Mouse (Mus musculus) neural tube, embryonic 11.5 days (tissue): ENCODE measurements around the gene Smarca4. TPM values are rescaled to one million over a fixed set of nuclear protein-coding genes. Genes with fewer than 3 reads are reported as not detected.

Experiments used
- ATAC-seq: fragments of 200-750 bp; cut with Nextera tagmentation; 2 replicates; pipeline ENCODE4 v1.8.0; 2017; ENCODE audit warnings: moderate number of reproducible peaks, mild to moderate bottlenecking, moderate TSS enrichment, moderate library complexity; ENCODE audit not compliant: insufficient read depth, low FRiP score, low TSS enrichment
- DNase-seq: peaks from one replicate; pipeline ENCODE4 v3.0.0-alpha.2; 2015; ENCODE audit warnings: low spot score
- H3K27ac ChIP-seq: fragments of 300-500 bp; sonication (generic); 2 replicates; pipeline ENCODE4 v1.5.1; 2014; ENCODE audit warnings: low read depth, mild to moderate bottlenecking, low read length
- H3K27me3 ChIP-seq: fragments of 300-500 bp; sonication (generic); 2 replicates; pipeline ENCODE4 v1.6.1; 2014; ENCODE audit warnings: mild to moderate bottlenecking, low read length, mixed read lengths; ENCODE audit not compliant: control insufficient read depth, insufficient read depth
- H3K36me3 ChIP-seq: fragments of 300-500 bp; sonication (generic); 2 replicates; pipeline ENCODE4 v1.6.1; 2014; ENCODE audit warnings: mild to moderate bottlenecking, low read length, moderate library complexity, mixed read lengths; ENCODE audit not compliant: control insufficient read depth, insufficient read depth
- H3K4me1 ChIP-seq: fragments of 300-500 bp; sonication (generic); 2 replicates; pipeline ENCODE4 v1.6.1; 2014; ENCODE audit warnings: low read length, mixed read lengths; ENCODE audit not compliant: control insufficient read depth, insufficient read depth
- H3K4me2 ChIP-seq: fragments of 300-500 bp; sonication (generic); 2 replicates; pipeline ENCODE4 v1.6.1; 2014; ENCODE audit warnings: low read depth, mild to moderate bottlenecking, moderate library complexity
- H3K4me3 ChIP-seq: fragments of 300-500 bp; sonication (generic); 2 replicates; pipeline ENCODE4 v1.5.1; 2014; ENCODE audit warnings: low read depth, low read length
- H3K9ac ChIP-seq: fragments of 300-500 bp; sonication (generic); 2 replicates; pipeline ENCODE4 v1.6.1; 2014; ENCODE audit warnings: mild to moderate bottlenecking, low read length
- H3K9me3 ChIP-seq: fragments of 300-500 bp; sonication (generic); 2 replicates; pipeline ENCODE4 v1.6.1; 2016; ENCODE audit warnings: low read length; ENCODE audit not compliant: control insufficient read depth
- WGBS: fragments of 180-500 bp; shearing (Covaris S2); extraction: QIAGEN DNeasy Blood & Tissue Kit; methylation state at CpG from one replicate; pipeline ENCODE4 v1.1.7; 2014; 5-methylcytosine and 5-hydroxymethylcytosine counted together
- polyA plus RNA-seq: library from polyadenylated mRNA; unstranded; fragments of >200 nt; fragmentation: Nextera tagmentation; extraction: Ambion mirVana; gene quantifications from 2 replicates; pipeline ENCODE4 v1.2.1, GENCODE M21; 2014

Gene Smarca4
- polyA plus RNA-seq, 1 experiment from 2014 or later, result 175 TPM

- no peaks in the 10 kb centered on the region for H3K9me3 ChIP-seq
- no peaks in the 10 kb centered on the region for H3K27me3 ChIP-seq
- no peak overlapping the region for H3K4me2 ChIP-seq
- no peak overlapping the region for H3K9ac ChIP-seq
- WGBS, result 83% methylated on average over 1 of the region's 1 CpGs
- peaks cover 35% of the 10 kb centered on the region for H3K36me3 ChIP-seq
- H3K4me1 ChIP-seq, result no peaks in the 10 kb centered on the region
- no peak overlapping the region for H3K4me3 ChIP-seq
- no peak for ATAC-seq
- no peak for DNase-seq
- H3K27ac ChIP-seq, result no peak overlapping the region
Measured at GRCm38 (mm10) chr9:21585401-21585800, 30.6 kb upstream of the Smarca4 start.

DNA sequence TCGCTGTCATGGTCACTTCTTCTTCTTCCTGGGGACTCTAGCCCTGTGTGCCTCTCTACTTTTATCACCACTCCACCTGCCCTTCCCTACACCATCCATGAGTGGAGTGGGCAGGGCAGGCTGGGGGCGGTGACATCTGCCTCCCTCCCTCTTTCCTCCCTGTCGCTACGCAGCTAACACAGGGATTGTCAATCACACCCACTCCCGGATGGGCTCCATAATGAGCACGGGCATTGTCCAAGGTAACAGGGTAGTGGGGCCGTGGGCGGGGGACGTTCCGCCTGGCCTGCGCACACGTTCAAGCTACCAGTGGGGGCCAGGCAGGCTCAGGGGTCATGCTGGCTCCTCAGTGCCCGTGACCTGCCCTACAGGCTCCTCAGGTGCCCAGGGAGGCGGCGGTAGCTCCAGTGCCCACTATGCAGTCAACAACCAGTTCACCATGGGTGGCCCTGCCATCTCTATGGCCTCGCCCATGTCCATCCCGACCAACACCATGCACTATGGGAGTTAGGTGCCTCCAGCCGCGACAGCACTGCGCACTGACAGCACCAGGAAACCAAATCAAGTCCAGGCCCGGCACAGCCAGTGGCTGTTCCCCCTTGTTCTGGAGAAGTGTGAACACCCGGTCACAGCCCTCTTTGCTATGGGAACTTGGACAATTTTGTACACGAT is 28.2 kb upstream of the Smarca4 start:
- WGBS, result 95% methylated on average over 23 of the region's 23 CpGs
- no peak overlapping the region for H3K4me3 ChIP-seq
- no peak overlapping the region for H3K27ac ChIP-seq
- no peak overlapping the region for H3K4me2 ChIP-seq
- H3K9ac ChIP-seq, result no peak overlapping the region
- H3K36me3 ChIP-seq, result peaks cover 35% of the 10 kb centered on the region
- H3K4me1 ChIP-seq, result no peaks in the 10 kb centered on the region; the same call in 1 of the 2 replicates
- H3K27me3 ChIP-seq, result no peaks in the 10 kb centered on the region
- no peaks in the 10 kb centered on the region for H3K9me3 ChIP-seq
- DNase-seq, result no peak
- no peak for ATAC-seq

DNA sequence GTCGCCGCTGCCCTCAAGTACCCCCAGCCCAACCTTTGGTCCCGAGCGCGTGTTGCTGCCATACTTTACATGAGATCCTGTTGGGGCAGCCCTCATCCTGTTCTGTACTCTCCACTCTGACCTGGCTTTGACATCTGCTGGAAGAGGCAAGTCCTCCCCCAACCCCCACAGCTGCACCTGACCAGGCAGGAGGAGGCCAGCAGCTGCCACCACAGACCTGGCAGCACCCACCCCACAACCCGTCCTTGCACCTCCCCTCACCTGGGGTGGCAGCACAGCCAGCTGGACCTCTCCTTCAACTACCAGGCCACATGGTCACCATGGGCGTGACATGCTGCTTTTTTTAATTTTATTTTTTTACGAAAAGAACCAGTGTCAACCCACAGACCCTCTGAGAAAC is 27.6 kb upstream of the Smarca4 start:
- Histone ChIP-seq H3K4me1 (no peaks in the 10 kb centered on the region; the same call in 1 of the 2 replicates), H3K4me3 (no peak overlapping the region), H3K4me2 (no peak overlapping the region), H3K9ac (no peak overlapping the region), H3K9me3 (no peaks in the 10 kb centered on the region), H3K27me3 (no peaks in the 10 kb centered on the region), H3K27ac (no peak overlapping the region), H3K36me3 (peaks cover 33% of the 10 kb centered on the region)
- no peak for DNase-seq
- no peak for ATAC-seq
- 94% methylated on average over 8 of the region's 8 CpGs for WGBS

- ATAC-seq, result no peak
- peaks cover 27% of the 10 kb centered on the region for H3K36me3 ChIP-seq
- no peak for DNase-seq
- H3K27me3 ChIP-seq, result no peaks in the 10 kb centered on the region
- no peak overlapping the region for H3K9ac ChIP-seq
- H3K27ac ChIP-seq, result no peak overlapping the region
- H3K4me2 ChIP-seq, result no peak overlapping the region
- H3K4me3 ChIP-seq, result no peak overlapping the region
- no peaks in the 10 kb centered on the region for H3K9me3 ChIP-seq
- peaks cover 8% of the 10 kb centered on the region for H3K4me1 ChIP-seq
- WGBS, result 94% methylated on average over 5 of the region's 5 CpGs
Measured at GRCm38 (mm10) chr9:21589538-21589937, 26.4 kb upstream of the Smarca4 start.

- 84% methylated on average over 6 of the region's 6 CpGs for WGBS
- Histone ChIP-seq H3K4me3 (no peak overlapping the region), H3K9ac (no peak overlapping the region), H3K36me3 (peaks cover 25% of the 10 kb centered on the region), H3K27me3 (no peaks in the 10 kb centered on the region), H3K4me1 (peaks cover 8% of the 10 kb centered on the region), H3K27ac (no peak overlapping the region), H3K9me3 (no peaks in the 10 kb centered on the region), H3K4me2 (no peak overlapping the region)
- DNase-seq, result no peak
- no peak for ATAC-seq
Measured at GRCm38 (mm10) chr9:21591127-21591830, 24.7 kb upstream of the Smarca4 start.

- ATAC-seq (no peak; the same call in 1 of the 2 replicates), DNase-seq (no peak)
- H3K4me3 ChIP-seq, result peak overlapping the region; percentile 62
- H3K4me2 ChIP-seq, result peak overlapping the region; percentile 94
- H3K27me3 ChIP-seq, result no peaks in the 10 kb centered on the region
- H3K9me3 ChIP-seq, result no peaks in the 10 kb centered on the region
- H3K4me1 ChIP-seq, result peaks cover 8% of the 10 kb centered on the region
- H3K36me3 ChIP-seq, result peaks cover 19% of the 10 kb centered on the region
- 20% methylated on average over 17 of the region's 17 CpGs for WGBS
- H3K9ac ChIP-seq, result peak overlapping the region; percentile 27
- H3K27ac ChIP-seq, result no peak overlapping the region
Measured at GRCm38 (mm10) chr9:21591831-21592702, 23.9 kb upstream of the Smarca4 start.

DNA sequence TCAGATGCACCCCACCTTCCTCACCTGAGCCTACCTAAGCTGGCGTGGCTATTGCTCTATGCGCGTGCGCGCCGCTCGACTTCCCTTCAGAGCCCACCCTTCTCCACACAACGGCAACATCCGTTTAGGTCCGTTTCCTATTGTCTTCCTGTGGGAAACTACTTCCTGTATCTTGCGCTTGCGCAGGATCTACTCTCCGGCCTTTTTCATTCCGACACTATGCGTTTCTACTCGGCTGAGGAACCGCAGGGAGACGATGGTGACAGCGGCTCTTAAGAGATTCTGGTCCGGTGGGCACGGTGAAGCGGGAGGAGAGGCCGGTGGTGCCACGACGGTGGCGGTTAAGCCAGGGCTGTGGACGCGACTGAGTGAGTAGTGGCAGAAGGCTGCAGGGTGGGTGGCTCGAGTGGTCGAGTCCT is 23.3 kb upstream of the Smarca4 start, which contains the start of the genes Timm29 and Yipf2:
Gene Timm29, plus strand, starts transcription at position 20 of the 419 bp plus-strand sequence.
Gene Yipf2, minus strand, starts transcription at position 126 of the 419 bp plus-strand sequence.
- Histone ChIP-seq H3K4me3 (peak within 1 kb of the TSS; percentile 62), H3K36me3 (peaks cover 16% of the 10 kb centered on the region), H3K27me3 (no peaks in the 10 kb centered on the region), H3K4me1 (peaks cover 8% of the 10 kb centered on the region), H3K4me2 (peak within 1 kb of the TSS; percentile 94), H3K9me3 (no peaks in the 10 kb centered on the region), H3K9ac (peak within 1 kb of the TSS; percentile 73), H3K27ac (peak within 1 kb of the TSS; percentile 74)
- DNase-seq (peak; percentile 90), ATAC-seq (peak; percentile 90)
- under 1% methylated on average over 30 of the region's 30 CpGs for WGBS

DNA sequence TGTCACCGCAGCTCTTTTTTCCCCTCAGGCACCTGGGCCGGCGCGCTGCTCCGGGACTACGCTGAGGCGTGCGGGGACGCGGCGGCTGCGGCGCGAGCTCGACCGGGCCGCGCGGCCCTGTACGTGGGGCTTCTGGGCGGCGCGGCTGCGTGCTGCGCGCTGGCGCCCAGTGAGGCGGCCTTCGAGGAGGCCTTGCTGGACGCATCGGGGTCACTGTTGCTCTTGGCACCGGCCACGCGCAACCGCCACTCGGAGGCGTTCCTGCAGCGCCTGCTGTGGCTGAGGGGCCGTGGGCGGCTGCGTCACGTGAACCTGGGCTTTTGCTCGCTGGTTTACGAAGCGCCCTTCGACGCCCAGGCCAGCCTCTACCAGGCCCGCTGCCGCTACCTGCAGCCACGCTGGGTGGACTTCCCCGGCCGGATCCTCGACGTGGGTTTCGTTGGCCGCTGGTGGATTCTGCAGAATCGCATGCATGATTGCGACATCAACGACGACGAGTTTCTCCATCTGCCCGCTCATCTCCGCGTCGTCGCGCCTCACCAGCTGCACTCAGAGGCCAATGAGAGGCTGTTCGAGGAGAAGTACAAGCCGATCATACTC is 22.7 kb upstream of the Smarca4 start:
- Histone ChIP-seq H3K9me3 (no peaks in the 10 kb centered on the region), H3K9ac (peak overlapping the region; percentile 73), H3K4me2 (peak overlapping the region; percentile 94), H3K27ac (peak overlapping the region; percentile 74), H3K36me3 (peaks cover 12% of the 10 kb centered on the region), H3K27me3 (no peaks in the 10 kb centered on the region), H3K4me3 (peak overlapping the region; percentile 62), H3K4me1 (peaks cover 8% of the 10 kb centered on the region)
- DNase-seq (peak; percentile 39), ATAC-seq (peak; percentile 76)
- whole genome bisulfite sequencing, result 3% methylated on average over 69 of the region's 69 CpGs
